Mouse (Mus musculus): Measurements from ENCODE around the gene Slc35e3.
"Not testable (repeated sequence)": the region's sequence is repeated elsewhere in the genome, so short reads cannot be mapped to it uniquely, and the experiment has no call there.

The Slc35e3 gene

DNA sequence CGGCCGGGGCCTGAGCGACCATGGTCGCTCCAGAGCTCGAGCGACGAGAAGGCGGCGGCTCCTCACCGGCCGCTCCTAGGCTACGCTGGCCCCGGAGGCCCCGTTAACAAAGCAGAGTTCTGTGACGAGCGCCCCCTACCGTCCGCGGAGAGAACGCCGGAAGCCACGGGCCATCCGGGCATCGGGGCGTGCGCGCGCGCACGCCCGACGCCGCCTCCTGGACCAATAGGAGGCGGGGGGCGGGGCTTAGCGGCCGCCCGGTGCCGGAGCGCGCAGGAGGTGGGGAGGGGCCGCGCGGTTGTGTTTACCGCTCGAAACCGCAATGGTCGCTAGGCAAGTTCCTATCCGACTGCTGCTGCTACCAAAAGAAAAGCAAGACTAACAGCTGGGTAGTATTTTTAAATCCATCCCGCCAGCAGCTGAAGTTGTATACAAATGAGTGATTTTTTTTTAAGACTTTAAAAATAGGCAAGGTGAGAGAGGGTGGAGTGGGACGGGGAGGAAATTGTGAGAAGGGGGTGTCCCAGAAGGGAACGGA, 35.5 kb downstream of the Slc35e3 start, which contains the start of gene Mdm2:
TSS of gene Mdm2 (minus strand) at position 155 of the 538 bp plus-strand sequence.
- DNase-seq = peak; percentile 99

- peak; percentile 69 to 72 for DNase-seq
Observed at GRCm38 (mm10) chr10:117709930-117710603, 36.1 kb downstream of the Slc35e3 start.

GRCm38 (mm10) chr10:117709326-117709830, 36.8 kb downstream of the Slc35e3 start:
- DNase-seq = no peak

GRCm38 (mm10) chr10:117708856-117709255, 37.3 kb downstream of the Slc35e3 start:
- DNase-seq = no peak

- DNase-seq = no peak
Observed at GRCm38 (mm10) chr10:117708376-117708775, 37.8 kb downstream of the Slc35e3 start.

- no peak for DNase-seq
Observed at GRCm38 (mm10) chr10:117707114-117707838, 38.9 kb downstream of the Slc35e3 start.

DNA sequence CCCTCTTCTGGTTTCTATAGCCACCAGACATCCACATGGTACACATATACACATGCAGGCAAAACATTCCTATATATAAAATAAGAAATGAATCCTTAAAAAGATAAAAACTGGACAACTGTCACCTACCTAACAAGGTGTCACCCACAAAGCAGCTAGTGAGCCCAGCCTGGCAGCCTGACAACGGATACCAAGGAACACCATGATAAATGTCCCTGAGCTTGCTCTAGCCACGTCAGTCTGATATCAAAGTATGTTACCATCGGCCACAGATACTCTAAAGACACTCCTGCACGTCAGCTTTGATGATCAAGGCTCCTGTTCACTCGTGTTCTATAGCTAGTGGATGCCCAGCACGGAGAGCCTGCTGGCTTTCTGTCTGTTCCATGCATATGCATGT, 39.7 kb downstream of the Slc35e3 start:
- DNase-seq = no peak

- DNase-seq = no peak
Observed at GRCm38 (mm10) chr10:117705806-117706205, 40.4 kb downstream of the Slc35e3 start.

- DNase-seq = no peak
Observed at GRCm38 (mm10) chr10:117704964-117705335, 41.2 kb downstream of the Slc35e3 start.

- not testable (repeated sequence) for DNase-seq
Observed at GRCm38 (mm10) chr10:117704314-117704963, 41.7 kb downstream of the Slc35e3 start.

- DNase-seq = no peak
Observed at GRCm38 (mm10) chr10:117703506-117703905, 42.7 kb downstream of the Slc35e3 start.

- no peak for DNase-seq
Observed at GRCm38 (mm10) chr10:117702024-117702833, 43.9 kb downstream of the Slc35e3 start.

DNA sequence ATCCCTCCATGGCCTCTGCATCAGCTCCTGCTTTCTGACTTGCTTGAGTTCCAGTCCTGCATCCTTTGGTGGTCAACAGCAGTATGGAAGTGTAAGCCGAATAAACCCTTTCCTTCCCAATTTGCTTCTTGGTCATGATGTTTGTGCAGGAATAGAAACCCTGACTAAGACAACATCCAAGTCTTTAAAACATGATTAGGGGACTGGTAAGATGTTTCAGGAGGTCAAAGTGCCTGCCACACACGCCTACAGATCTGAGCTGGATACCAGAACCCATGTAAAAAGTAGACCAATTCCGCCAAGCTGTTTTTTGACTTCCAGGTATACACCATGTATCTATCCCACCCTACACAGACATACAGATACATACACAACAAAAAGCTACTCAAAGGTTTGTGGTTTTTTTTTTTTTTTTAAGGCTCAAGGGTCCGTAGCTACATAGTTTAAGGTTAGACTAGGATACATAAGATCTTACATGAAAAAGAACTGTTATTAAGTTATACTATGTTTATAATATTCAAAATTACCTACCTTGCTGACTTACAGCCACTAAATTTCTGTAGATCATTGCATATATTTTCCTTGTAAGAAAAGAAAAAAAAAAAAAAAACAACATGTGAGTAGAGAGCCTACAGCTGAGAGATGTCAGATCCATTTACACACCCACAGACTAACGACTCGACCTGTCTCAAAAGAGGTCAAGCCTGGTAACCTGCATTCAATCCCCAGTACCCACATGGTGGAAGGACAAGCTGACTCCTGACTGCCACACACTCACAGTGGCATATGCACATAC, 44.9 kb downstream of the Slc35e3 start:
- DNase-seq = no peak

DNA sequence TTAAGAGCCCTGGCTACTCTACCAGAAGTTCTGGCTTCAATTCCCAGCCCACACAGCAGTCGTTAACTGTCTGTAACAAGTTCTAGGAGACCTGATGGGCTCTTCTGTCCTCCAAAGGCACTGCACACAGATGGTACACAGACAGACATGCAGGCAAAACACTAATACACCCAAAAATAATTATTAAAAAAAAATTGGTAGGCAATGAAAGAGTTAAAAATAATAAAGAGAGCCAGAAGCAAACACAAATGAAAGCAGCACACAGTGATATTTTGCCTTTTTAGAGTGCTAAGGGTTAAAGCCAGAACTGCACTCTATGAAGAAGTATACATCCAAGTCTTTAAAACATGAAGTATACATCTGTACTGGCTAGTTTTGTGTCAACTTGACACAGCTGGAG, 45.7 kb downstream of the Slc35e3 start:
- no peak for DNase-seq

GRCm38 (mm10) chr10:117699914-117700313, 46.3 kb downstream of the Slc35e3 start:
- DNase-seq = no peak

- DNase-seq = no peak
Observed at GRCm38 (mm10) chr10:117698313-117699138, 47.6 kb downstream of the Slc35e3 start.

DNA sequence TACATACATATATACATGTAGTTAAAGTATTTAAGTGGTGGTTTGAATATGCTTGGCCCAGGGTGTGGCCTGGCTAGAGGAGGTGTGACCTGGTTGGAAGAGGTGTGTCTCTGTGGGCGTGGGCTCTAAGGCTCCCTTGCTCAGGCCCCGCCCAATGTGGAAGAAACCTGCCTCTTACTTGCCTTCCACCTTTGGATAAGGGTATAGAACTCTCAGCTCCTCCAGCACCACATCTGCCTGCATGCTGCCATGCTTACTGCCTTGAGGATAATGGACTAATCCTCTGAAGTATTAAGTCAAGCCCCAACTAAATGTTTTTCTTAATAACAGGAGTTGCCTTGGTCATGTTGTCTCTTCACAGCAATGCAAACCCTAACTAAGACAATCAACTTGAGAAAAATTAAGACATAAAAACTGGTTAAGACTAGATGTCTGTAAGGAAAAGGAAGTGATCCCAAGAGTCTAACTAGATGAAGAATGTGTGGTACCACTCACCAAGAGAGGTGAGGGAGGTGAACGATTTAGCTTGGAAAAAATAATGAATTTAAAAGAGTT, 48.5 kb downstream of the Slc35e3 start:
- DNase-seq = no peak

GRCm38 (mm10) chr10:117696827-117697560, 49.2 kb downstream of the Slc35e3 start:
- DNase-seq = no peak

DNA sequence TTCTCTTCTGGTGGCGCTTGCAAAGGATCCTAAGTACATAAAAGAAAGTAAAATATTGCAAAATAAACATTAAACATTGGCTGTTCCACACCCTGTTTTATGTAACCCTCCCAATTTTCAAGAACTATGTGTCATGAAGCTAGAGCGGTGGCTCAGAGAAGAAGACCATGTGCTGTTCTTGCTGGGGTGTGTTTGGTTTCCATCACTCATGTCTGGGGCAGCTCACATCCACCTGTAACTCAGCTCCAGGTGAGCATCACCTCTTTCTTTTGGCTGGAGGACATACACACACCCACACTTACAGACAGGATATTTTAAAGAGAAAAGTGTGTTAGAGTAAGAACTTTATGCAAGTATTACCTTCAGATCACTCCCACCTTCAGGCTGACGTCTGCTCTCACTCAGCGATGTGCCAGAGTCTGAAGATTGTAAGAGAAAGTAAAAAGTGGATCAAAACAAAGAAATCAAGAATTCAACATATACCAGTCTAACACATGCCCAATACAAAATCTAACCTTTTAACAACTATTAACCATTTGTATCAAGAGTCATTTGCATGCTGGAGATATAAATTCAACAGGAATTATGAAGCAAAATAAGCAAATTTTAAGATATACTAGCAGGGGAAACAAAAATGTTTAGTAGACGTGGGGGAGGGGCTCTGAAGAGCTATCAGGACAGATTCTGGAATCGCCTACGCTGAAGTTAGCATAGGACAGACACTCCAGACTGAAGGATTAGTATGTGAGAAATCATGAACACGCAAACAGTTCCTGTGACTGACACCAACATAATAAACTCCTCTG, 49.9 kb downstream of the Slc35e3 start:
- DNase-seq = no peak

Data from cerebellum, postnatal 36 days (tissue).